Mouse (Mus musculus): Measurements from ENCODE around the gene Trim13. TPM values are rescaled to one million over a fixed set of nuclear protein-coding genes. Genes with fewer than 3 reads are reported as not detected.
"Not testable (repeated sequence)": the region's sequence is repeated elsewhere in the genome, so short reads cannot be mapped to it uniquely, and the experiment has no call there.

The Trim13 gene
- total RNA-seq (2021): 10 to 100 TPM; 14.1 to 14.2 TPM

GRCm38 (mm10) chr14:61597968-61598367, at the start of gene Trim13:
Trim13 (plus strand) TSS chr14:61598247.
- no peak for DNase-seq

GRCm38 (mm10) chr14:61548614-61549013, 49.4 kb upstream of the Trim13 start:
- no peak for DNase-seq

DNA sequence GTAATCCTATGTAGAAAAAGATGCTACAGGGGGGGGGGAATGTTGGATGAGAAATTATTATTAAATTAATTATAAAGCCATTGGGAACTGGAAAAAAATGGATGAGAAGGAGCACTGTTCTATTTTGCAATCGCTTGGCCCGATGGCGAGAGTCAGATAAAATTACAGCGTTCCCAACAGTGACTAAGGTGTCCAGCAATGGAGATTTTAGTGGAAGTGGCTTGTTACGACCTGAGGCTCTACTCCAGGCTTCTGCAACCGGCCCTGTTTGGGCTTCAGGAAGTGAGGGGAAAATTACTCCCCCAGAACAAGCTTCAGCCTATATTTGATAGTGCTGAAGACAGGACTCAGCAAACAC, 42.1 kb upstream of the Trim13 start:
- no peak for DNase-seq

GRCm38 (mm10) chr14:61556289-61557147, 41.5 kb upstream of the Trim13 start, which contains the start of gene Spryd7:
Spryd7 (minus strand) TSS chr14:61556886.
- peak; percentile 97 for DNase-seq

- DNase-seq: no peak
These were observed 39.1 kb upstream of the Trim13 start for GRCm38 (mm10) chr14:61558901-61559300.

DNA sequence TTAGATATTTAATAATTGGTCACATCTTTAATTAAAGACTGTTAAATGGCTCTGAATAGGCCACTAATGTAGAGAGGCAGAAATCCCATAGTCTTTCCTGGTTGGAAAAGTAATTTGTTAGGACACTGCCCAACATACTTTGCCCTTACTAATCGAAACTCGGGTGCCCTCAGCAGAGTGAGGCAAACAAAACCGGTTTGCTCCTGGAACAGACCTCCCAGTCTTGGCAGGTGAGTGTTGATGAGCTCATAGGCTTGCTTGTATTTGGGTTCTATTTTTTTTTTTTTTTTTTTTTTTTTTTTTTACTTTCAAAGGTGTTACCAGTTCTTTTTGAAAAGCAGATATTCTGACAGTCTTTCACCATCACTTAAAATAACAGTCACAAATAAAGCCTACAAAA, 38.2 kb upstream of the Trim13 start:
- no peak for DNase-seq

DNA sequence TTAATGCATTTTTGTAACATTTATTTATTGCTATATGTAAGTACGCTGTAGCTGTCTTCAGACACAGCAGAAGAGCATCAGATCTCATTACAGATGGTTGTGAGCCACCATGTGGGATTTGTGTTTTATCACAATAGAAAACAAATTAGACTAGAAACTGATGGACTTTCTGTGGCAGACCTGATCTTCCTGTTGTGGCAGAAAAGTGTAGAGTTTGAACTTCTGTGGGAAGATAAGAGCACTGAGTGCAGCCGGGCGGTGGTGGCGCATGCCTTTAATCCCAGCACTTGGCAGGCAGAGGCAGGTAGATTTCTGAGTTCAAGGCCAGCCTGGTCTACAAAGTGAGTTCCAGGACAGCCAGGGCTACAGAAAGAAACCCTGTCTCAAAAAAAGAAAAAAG, 31.8 kb upstream of the Trim13 start:
- not testable (repeated sequence) for DNase-seq

DNA sequence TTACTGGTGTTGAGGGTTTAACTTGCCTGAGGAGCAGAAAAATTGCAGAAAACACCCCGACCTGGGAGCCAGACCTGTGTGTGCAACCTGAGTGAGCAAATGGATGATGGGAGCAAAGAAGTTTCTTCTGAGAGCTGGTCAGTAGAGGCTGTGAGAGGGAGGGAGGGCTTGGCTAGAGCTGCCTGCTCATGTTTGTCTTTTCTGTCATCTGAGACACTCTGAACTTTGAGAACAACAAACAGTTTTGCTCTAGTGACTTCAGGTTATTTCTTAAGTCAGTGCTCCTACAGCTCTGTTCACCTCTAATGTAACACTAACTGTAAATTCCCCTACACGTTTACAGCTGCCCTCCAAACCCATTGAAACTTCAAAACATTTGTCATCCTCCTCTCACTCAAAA, 28.7 kb upstream of the Trim13 start:
- DNase-seq: no peak

- peak; percentile 74 to 84 for DNase-seq
These were observed 26.7 kb upstream of the Trim13 start for GRCm38 (mm10) chr14:61571366-61571765.

- no peak for DNase-seq
These were observed 25.9 kb upstream of the Trim13 start for GRCm38 (mm10) chr14:61572131-61572530.

GRCm38 (mm10) chr14:61575066-61575465, 23.0 kb upstream of the Trim13 start:
- DNase-seq: no peak

GRCm38 (mm10) chr14:61575941-61576340, 22.1 kb upstream of the Trim13 start:
- DNase-seq: no peak

GRCm38 (mm10) chr14:61589288-61590065, 8.6 kb upstream of the Trim13 start:
- DNase-seq: no peak

GRCm38 (mm10) chr14:61596719-61597426, 1.2 kb upstream of the Trim13 start:
- DNase-seq: no peak

DNA sequence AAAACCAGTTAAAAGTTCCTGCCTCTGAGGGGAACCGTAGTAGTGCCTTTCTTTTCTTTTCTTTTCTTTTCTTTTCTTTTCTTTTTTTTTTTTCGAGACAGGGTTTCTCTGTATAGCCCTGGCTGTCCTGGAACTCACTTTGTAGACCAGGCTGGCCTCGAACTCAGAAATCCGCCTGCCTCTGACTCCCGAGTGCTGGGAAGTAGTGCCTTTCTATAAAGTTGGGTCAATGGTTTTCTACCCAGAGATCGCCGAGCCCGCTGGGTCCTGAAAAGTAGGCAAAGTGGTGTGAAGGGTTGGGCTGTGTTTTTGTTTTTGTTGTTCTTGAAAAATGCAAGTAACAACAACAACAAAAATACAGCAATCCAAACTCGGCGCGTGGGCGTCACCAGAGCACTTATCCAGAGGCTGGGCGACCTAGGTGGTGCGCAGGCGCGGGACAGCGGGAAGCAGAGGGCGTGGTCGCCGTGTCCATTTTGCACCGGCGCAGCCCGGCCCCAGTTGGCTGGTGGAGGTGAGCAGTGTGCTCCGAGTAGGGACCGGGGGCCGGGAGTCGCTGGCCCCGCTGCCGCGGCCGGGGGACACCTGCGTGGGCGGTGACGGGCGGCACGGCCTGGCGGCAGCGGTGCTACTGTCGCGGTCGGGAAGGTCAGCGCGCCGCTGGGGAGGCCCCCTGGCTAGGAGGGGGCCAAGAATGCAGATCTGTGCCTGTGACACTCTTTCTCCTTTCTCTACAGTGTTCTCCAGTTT, 1.2 kb downstream of the Trim13 start:
- DNase-seq: peak; percentile 86 to 87

GRCm38 (mm10) chr14:61601348-61601747, 3.3 kb downstream of the Trim13 start:
- DNase-seq: no peak

GRCm38 (mm10) chr14:61603069-61603755, 5.2 kb downstream of the Trim13 start:
- DNase-seq: no peak

- DNase-seq: no peak
These were observed 6.0 kb downstream of the Trim13 start for GRCm38 (mm10) chr14:61604081-61604480.

DNA sequence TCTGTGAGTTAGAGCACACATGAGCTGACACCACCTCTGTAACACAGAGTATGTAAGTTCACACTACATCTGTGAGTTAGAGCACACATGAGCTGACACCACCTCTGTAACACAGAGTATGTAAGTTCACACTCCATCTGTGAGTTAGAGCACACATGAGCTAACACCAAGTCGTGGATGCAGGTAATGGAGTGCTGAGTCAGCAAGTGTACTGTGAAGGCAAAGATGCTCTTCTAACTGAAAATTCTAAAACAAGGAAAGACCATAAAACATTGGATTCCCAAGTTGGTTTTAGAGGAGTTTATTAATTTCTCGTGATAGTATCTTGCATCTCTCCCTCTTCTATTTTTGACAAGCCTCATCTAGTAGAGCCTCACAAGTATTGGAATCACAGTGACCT, 8.0 kb downstream of the Trim13 start:
- DNase-seq: not testable (repeated sequence)

DNA sequence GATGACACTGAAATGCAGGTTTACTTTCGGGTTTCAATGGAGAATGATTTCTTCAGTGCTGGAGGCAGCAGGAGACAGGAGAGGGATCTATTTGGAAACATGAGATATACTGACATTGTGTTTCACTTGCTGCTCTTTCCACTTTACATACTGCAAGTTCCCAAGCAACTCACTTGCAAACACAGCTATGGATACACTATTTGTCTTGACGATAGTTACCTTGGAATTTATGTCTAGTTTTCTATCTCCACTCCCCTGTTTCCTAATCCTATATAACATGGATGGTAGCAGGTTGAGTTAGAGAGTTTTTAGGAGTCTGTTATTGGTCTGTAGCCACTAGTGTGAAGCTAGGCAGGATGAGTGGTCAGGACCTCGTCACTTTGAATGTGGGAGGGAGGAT, 9.1 kb downstream of the Trim13 start, which contains the start of gene Kcnrg:
Gene Kcnrg (plus strand): TSS at position 301 of the 400 bp plus-strand sequence.
- no peak for DNase-seq

DNA sequence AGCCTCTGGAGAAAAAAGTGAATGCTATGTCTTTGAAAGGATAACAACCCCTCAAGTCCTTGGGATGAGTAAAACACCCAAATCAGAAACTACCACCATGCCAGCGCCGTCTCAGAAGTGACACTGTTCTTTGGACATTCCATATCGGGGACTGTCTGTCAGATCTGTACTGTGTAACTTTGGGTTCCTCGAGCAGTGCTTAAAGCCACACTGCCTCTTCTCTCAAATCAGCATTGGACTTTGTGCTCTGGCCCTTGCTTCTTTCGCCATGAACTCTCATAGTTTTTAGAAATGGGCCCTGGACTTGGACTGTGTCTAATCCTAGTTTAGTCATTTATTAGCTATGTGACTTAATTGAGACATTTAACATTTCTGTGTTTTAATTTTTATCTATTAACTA, 13.7 kb downstream of the Trim13 start:
- no peak for DNase-seq
